Mouse (Mus musculus) spleen, postnatal 14 days (tissue): Measurements from ENCODE around the gene Blzf1.

ENCODE experiments used
- DNase-seq, 2 experiments: peaks; one replicate each; pipeline ENCODE4 v3.0.0; 2021 to 2022; ENCODE audit warnings: low spot score in 2 of 2

Gene Blzf1

DNA sequence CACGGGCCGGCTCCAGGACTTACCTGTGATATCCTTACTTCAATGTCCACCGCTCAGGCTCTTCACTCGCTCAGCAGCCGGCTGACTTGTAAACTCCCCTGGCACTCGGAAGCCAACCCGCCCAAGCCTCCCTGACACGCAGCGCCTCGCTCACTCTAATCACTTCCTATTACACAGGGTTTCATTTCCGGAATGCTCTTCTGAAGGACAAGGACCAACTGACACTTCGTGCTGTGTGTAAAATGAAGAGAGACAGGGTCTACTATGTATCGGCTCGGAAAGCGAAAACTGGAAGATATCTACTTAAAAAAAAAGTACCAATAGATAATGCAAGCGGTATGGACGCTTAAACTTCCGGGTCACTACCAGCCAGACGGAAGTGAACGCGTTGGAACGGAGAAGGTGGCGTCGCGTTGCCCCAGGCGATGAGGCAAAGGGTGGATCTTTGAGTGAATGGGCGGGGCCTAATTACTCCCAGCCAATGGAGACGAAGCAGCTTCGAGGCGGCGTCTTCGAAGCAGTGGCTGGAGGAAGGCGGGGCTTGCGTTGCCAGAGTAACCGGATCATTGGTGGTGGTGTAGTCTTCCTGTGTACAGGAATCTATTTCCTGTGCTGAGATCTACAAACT lies at the start of gene Blzf1:
Gene Blzf1, minus strand, starts transcription at position 366 of the 628 bp plus-strand sequence.
- DNase-seq, result peak; percentile 94 to 97

DNA sequence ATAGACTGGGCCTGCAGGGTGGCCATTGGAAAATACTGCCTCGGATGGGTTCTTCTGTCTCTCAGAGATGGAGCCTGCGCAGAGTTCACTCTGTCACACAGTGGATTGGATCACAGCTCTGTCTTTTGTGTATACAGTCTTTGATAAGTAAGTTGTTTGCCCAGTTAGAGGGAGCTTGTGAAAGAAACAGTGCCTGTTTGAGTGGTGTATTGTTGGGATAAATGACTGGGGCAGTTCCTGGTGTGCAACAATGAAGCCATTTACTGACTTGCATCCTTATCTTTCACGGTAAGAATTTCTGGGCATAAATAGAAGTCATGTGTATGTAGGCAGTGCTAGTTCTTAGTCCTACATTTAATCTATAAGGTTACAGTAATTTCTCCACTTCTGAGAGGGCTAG lies 46.2 kb upstream of the Blzf1 start:
- DNase-seq, result no peak

DNA sequence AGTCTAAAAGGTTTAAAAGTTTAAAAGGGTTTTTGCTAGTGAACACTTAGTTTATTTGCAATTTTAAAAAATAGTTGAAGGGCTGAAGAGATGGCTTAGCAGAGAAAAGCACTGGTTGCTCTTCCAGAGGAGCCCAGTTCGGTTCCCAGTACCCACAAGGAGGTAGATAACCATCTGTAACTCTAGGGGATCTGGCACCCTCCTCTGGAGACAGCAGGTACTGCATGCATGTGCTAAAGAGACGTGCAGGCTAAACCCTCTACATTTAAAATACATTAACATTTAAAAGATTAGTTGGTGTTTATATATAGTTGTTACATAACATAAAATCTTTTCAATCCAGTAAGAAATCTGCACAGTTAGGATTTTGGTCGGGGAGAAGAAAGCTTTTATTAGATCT lies 34.9 kb upstream of the Blzf1 start:
- DNase-seq, result peak in 1 of 2 experiments; percentile 20

DNA sequence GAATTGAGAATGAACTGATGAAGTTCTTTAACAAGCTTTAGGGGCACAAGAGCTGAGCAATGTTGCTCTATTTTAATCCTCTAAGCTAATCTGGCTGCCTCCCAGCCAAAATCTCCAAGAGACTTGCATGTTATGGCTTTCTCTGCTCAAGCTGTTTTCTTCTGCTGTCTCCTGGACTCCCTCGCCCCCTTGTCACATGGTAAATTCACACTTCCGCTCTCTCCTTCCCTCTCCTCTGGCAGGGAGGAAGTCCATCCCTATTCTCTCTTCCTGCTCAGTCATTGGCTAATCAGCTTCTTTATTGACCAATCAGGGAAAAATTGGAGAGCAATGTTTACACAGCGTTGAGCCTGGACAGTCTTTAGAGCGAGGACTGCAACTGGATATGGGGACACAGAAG lies 28.6 kb upstream of the Blzf1 start:
- DNase-seq, result no peak

DNA sequence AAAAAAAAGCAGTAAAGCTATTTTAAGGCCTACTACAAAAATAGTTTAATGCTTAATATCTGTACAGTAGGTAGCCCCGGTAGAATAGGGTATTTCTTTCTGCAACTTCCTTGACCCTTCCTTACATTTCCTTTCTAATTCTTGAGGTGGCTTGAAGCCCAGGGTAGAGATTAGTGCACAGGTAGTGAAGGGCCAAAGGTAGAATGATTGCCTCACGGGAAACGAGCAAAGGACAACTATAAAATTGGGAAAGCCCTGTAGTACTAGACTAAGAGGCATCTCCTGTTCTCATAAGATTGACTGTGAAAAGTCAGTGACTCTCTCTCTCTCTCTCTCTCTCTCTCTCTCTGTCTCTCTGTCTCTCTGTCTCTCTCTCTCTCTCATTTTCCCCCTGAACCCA lies 28.1 kb upstream of the Blzf1 start:
- no peak for DNase-seq

DNA sequence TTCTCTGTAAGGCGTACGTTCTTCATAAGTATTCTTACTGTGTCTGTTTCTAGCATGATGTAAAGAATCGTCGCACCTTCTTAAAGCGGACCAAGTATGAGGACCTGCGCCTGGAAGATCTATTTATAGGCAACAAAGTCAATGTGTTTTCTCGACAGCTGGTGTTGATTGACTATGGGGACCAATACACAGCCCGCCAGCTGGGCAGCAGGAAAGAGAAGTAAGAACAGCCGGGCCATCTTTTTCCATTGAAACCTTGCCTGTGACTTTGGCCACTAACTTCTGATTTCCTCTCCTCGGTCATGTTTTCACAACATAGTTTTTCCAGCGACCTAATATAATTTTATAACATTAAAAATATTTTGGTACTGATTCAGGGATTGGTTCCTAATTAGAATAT lies 25.3 kb upstream of the Blzf1 start:
- DNase-seq, result no peak

DNA sequence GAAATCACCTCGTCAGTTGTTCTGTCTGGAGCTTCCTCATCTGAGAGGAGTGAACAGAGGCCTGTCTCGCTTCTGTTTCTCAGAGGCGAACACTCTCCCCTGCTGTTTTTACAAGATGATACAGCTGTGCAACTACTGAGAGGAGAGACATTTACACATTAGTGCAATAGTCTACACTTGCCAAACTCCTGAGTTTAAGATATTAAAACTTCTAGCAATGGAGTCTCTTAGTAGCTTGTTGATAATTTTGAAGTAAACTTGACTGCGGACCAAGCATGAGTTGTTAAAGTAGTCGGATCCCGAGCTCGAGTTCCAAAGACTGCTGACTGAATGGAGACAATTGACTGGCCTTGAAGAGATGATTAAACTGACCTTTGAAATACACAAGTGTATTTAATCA lies 20.5 kb upstream of the Blzf1 start:
- no peak for DNase-seq

DNA sequence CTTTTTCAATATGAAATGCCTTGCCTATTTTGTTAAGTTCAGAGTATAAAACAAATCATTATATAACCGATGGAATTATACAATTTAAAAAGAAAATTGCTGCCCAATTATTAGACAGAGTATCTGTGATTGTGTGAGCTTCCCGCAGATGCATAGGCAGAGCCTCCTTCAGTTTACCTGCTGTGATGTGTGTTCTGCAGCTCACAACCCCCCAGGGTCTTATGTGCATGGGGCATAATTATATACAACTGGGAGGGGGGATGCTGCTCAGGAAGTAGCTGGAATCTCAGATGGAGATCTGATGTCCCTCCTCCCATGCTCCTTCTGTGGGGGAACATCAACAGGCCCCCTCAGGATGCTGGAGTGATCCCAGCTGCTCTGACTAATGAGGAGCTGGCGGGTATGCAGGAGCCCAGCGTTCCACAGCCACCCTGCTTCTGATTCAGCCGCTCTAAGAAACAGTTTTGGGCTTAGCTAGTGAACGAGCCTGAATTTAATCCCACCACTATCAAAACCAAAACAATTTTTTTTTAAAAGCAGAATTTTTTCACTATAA lies 19.4 kb upstream of the Blzf1 start:
- DNase-seq, result no peak

DNA sequence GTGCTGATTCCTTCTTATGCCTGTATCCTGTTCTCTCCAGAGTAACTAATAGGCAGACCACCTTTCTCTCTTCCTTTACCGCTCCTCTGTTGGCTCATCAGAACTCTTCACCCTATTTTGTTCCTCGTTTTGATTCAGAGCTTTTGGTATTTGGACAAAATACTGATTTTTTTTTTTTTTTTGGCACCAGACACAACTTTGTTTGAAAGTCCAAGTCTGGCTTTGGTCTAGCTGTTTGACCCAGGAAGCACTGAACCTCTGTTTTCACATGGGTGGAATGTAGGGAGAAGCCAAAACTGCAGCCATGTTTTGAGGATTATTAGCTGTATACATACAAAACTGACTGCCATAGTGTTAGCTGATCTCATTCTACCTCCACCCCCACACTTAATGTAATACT lies 17.6 kb upstream of the Blzf1 start:
- no peak for DNase-seq

DNA sequence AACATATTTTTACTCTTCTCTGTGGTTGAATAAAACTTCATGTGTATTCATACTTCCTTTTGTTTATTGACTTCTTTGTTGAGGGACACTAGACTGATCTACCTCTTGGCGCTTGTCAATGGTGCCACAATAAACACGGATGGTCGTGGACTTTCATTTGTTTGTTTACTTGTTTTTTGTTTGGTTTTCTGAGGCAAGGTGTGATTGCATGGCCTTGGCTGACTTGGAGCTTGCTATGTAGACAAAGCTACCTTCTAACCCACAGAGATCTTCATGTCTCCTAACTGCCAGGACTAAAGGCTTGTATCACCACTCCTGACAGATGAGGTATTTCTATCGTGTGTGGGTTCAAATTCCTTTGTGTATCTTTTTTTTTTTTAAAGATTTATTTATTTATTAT lies 16.9 kb upstream of the Blzf1 start:
- DNase-seq, result no peak

DNA sequence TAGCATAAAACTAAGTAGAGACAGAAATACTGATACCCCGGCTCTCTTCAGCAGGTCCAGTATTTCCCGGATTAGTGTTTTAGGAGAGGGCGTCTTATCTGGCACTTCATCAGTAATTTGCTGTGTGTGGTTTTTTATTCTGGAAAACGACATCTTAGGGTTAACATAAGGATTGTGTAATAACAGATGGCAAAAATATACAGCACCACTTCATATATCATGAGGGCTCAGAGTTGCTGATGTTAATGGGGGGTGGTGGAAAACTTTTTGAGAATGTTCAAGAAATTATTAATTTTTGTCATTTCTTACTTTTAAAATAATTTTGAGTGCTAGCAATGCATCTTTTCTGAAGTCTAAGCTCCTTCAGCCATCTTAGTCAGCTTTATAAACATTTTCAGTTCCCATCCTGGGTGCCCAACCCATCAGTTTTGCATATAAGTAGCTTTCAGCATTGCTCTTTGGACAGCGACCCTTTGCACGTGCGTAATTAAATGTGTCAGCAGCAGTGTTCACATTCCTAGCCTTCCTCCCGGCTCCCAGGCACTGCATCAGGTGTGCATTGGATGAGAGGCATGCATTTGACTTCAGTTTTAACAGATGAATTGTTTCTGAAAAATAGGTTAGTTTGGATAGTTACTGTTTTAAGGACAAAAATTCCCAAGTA lies 15.8 kb upstream of the Blzf1 start:
- DNase-seq, result no peak

DNA sequence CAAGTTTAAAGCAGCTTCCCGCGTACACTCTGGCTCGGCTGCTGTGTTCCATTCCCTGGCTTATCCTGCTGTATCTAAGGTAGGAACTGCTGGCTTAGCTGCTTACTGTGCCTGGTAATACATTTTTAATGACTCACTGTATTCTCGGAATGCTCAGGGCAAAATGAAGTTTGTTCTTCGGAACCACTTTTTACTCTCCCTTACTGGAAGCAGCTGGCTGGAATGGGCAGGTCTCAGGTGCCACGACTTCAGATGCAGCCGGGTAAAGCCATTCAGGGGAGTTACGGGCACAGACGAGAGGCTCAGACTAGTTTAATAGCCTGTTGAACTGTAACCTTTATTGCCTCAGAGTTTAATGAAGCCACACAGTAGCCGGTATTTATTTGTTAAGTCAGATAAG lies 14.1 kb upstream of the Blzf1 start:
- DNase-seq, result no peak

DNA sequence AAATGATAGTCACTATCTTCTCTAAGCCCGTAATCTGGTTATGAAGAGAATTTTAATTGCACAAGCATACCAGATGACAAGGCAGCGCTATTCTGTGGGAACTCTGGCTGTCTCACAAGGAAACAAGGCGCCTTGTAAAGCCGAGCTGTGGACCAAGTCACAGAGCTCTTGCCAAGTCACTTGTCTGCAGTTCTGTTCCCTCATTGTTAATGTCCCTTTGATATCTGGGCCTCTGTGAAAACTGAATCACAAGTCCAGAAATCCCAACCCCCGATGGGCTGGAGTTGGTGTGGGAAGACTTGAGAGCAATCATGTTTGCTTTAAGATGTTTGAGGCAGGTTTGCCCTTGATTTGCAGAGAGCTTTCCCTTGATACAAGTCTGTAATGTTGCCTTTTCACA lies 13.4 kb upstream of the Blzf1 start:
- DNase-seq, result no peak

DNA sequence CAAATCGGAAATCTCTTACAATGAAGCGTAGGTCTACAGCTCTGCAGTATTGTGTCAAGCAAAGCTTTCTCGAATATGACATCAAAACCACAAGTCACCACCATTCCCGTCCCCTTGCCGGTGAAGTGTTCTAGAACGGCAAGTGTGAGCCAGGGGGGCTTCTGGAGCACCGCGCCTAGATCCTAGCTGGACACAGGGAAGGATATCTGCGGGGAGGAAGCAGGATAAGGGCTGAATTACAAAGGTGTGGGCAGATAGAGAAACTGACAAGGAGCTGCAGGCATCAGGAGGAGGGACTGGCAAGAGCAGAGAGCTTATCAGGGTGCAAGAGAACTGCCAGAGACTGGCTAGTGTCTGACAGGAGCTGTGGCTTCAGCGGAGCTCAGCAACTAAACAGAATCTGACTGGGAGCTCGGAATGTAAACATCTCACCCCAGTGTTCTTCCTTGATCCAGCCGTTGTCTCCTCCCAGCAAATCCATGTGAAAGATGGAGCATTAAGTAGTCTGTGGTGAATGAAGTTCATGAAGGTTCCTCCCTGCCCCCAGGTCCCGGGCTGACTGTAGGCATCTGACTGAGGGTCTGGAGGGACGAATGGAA lies 12.4 kb upstream of the Blzf1 start:
- no peak for DNase-seq

DNA sequence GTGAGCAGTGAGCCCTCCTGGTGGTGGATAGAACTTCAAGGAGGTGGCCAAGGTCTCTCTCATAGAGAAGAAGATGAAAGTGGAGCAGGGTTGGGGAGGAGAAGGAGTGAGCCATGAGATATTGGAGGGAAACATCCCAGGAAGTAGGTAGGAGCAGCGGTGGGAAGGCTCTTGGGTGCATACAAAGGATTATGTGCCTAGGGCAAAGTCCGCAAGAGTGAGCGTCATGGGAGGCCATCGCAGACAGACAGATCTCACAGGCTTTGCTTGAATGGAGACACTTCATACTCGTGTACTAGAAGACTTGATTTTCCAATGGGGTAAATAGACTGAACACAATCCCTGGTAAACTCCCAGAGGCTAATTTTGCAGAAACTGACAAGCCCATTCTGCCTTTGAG lies 11.2 kb upstream of the Blzf1 start:
- no peak for DNase-seq

DNA sequence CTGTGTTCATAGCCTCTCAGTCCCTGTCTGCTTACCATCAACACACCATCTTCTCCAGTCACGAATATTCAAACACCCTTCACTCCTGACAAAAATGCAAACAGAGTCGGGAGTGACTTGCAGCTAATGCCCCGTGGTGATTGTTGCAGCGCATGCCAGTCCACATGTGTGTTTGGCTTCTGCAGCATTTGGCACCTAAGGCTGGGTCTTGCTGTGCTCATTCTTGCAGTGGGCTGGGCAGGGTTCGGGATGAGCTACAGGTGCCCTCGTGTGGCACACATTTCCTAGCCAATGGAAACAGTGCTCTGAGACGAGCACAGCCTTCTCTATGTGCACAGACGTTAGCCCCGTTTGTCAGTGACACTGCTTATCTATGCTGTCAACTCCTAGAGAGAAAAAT lies 10.0 kb upstream of the Blzf1 start:
- DNase-seq, result no peak

DNA sequence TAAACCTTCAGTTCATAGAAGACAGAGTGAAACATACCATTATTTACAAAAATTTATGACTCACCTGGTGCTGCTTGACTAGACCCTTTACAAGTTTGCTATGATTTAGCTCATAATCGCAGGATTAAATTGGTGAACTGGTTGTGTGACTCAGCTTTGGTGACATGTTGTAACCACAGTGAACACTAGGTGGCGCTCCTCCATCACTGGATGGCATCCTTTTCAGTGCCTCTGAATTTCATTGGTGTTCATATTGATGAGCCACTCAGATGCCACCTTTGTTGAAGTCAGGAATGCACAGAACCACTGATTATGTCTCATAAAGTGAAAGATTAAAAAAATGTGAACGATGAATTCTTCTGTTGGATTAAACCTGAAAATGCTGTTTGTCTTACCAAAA lies 9.4 kb upstream of the Blzf1 start:
- peak; percentile 36 to 67 for DNase-seq

DNA sequence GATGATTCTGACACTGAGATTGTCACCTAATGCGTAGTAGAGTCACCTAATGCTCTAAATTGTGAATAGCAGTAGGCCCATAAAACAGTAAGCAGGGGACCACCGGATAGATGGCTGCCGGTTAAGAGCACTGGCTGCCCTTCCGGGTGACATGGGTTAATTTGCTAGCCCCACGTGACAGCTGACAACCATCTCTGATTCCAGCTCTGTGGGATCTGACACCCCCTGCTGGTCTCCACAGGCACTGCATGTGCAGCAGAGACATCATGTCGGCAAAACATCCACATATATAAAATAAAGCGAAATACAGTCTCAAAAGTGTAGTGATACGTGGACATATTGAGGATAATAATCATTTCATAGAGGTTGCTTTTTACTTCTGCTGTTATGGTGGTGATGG lies 8.0 kb upstream of the Blzf1 start:
- DNase-seq, result peak; percentile 19 to 31

DNA sequence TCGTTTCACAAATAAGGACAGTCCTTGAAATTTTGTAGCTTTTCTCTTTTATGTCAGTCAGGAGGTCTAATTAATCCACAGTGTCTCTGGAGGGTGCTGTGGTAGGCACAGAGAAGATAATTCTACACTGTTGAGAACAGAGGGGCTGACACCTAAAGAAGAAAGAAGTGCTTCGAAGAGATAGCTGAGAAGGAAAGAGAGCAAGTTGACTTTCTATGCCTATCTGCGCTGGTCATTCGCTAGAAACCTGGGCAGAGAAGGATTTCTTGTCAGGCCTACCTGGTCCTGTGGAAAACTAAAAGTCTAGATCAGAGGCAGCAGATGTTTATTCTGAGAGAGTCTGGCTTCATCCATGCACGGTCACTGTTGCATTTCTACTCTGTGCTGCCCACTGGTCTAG lies 6.8 kb upstream of the Blzf1 start:
- DNase-seq, result no peak

DNA sequence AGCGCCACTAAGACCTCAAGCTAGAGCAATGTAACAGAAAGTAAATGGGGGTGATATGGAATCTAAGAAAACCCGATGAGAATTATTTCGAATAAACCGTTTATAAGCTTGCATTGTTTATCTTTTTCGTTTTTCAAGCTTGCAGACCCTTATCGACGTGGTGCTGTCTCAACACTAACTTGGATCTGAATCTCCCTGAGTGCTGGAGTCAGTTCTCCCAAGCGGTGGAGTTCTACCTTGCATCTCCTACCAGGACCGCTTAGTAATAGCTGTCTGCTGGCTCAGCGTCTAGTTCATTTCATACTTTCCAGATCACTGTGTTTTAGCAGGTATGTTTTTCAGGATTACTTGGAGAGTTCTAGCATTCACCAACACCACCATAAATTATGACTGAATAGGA lies 633 bp upstream of the Blzf1 start:
- no peak for DNase-seq

DNA sequence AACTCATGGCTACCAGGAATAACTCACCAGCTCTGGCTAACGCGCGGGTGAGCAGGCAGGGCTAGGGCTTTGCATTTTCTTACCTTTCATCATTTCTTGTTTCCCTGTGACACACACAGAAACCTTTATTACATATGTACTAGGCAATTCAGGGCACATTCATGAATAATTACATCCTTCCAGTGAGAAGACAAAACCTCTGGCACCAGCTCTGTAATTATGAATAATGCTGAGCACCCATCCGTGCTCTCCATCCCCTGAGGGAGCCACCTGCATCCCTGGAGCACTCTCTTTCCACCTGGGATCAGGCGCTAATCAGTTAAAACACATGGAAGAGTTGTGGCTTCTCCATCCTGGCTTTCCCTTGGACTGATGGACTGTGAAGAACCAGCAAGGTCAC lies 3.5 kb downstream of the Blzf1 start, which contains the start of gene Nme7:
Gene Nme7, plus strand, starts transcription at position 301 of the 400 bp plus-strand sequence.
- no peak for DNase-seq

DNA sequence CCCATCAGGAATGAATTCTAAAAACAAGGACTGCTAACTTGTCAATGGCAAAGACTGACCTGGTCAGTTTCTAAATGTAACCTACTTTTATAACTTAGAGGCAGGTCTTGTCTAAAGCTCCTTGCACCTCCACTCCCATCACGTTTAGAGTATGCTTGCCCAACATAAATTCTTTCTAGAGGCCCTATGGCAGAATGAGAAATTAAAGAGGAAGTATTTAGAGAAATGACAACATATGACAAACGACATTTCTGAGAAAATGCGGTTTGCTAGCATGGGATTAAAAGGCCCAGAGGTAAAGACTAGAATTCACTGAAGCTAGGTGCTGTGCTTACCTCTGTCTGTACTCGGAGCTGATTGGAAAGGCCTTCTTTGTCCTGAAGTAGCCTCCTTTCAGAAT lies 5.3 kb downstream of the Blzf1 start:
- DNase-seq, result no peak

DNA sequence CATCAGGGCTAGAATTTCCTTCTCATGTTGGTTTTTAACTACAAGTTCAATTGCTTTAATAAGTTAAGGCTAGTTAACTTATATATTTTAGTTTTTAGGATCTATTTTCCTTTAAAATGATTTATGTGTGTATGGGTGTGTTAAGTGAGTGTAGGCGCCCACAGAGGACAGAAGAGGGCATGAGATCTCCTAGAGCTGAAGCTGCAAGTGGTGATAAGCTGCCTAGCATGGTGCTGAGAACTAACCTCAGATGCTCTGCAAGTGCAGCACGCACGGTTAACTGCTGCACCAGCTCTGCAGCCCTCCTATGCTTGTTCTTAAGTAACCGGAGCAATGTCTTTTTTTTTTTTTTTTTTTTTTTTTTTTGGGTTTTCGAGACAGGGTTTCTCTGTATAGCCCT lies 10.8 kb downstream of the Blzf1 start:
- DNase-seq, result no peak
